Mouse (Mus musculus) left cerebral cortex, adult 9 months (tissue): ENCODE measurements at regions not wholly inside any gene's neighbourhood (a gene's known extent, or its start where the extent isn't known, plus 50 kb on each side); places are given as distances from the start of the nearest gene placed in this dataset.

ENCODE experiments used
- DNase-seq, 2 experiments: peaks; one replicate each; pipeline ENCODE4 v3.0.0; 2022; ENCODE audit warnings: low spot score in 2 of 2

- no peak for DNase-seq
Observed at GRCm38 (mm10) chr5:119563510-119564351, 106.7 kb upstream of the Tbx3 start.

DNA sequence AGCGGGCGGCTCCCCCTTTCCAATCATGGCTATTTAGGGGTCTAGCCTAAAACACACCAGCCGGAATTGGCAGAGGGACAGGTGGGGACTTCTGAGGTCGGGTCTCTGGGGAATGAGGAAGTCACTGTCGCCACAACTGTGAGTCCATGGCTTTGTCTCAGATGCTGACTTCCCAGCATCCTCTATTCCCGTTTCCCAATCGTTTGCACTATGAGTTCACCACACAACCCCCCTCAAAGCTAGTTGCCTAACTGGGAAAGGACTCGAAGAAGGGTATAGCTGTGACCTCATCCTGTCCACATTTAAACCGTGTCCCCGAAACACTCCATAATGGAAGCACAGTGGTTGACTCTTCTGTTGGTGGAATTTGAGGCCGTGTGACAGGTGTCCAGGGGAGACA lies 102.8 kb upstream of the Tbx3 start:
- DNase-seq, result no peak

DNA sequence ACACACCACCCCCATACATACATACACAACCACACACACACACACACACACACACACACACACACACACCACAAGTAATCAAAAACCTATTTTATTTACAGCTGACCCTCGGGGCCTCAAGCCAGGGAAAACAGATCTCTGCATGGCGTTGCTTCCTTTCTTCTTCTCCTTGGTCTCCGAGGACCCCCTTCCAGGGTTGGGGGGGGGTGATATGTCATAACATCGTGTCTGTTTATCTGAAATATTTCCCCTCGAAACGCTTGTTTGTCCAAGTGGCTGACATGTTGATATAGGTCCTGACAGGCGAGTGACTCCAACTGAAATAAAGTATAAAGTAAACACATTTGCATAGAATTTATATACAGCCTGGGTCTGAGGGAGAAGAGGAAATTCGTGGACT lies 100.4 kb upstream of the Tbx3 start:
- DNase-seq, result no peak

GRCm38 (mm10) chr5:119571644-119572043 lies 98.8 kb upstream of the Tbx3 start:
- no peak for DNase-seq

GRCm38 (mm10) chr5:119575124-119575523 lies 95.3 kb upstream of the Tbx3 start:
- DNase-seq, result no peak

- DNase-seq, result no peak
Observed at GRCm38 (mm10) chr5:119579288-119579687, 91.2 kb upstream of the Tbx3 start.

DNA sequence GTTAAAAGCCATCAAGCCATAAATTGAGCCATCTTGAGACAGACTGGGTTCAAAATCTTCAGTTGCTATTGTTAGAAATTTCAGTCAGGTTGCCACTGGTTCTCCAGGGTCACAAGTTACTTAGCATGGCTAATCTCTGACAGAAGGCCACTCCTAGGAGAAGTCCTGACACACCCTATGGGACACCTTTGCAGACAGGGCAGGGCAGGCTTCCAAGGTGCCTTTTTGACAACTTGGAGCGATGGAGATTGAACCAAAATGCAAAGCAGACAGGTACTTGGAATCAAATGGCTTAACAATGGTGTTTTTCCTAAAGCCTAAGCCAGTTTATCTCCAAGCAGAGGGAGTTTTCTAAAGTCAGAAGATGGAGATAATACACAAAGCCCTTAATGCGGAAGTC lies 90.7 kb upstream of the Tbx3 start:
- DNase-seq, result no peak

DNA sequence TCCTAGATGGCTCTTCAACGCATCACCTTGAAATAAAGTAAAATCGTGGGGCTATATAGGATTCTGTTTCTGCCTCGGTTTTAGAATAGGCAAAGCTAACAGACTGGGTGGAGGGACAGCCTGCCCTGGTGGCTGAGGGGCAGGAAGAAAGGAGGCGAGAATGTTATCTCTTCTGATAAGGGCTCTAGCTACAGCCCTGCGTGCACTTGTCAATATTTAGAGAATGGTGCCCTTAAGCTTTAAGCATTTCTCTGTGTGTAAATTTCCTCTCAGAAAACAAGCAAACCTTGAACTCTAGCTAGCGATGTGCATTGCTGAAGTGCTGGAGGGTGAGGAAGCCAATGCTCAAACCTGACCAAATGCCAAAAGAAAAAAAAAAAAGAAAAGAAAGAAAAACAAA lies 90.1 kb upstream of the Tbx3 start:
- DNase-seq, result no peak

- DNase-seq, result no peak
Observed at GRCm38 (mm10) chr5:119580798-119581197, 89.7 kb upstream of the Tbx3 start.

DNA sequence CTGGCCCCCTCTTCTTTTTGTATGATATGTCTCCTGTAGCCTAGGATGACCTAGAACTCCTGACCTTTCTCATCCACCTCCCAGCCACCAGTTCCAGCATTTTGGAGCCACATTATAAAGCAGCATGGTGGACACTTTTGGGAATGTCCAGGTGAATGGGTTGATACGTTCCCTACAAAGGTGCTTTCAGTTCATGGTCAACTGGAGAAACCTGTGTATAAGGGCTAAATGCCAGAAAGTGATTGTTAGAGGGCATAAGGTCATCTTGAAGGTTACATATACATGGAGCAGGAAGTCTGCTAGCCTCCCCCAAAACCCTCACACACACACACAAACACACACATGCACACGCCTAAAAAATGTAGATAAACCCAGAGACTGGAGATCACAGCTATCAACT lies 86.1 kb upstream of the Tbx3 start:
- no peak for DNase-seq

DNA sequence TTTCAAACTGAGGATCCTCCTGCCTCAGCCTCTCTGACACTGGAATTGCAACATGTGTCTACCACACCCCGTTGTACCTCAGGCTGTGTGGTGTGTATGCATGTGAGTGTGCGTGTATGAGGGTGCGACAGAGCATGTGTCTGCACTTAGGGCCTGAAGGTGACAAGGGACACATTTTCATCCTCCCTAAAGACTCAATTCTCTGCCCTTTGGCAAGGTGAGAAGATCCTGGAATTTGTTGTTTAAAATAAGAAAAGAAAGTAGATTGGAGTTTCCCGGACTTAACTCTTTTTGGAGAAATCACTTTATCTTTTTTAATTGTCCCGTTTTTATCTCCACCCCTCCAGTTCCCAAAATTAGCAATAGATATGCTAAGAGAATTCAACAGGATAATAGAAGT lies 85.6 kb upstream of the Tbx3 start:
- no peak for DNase-seq

DNA sequence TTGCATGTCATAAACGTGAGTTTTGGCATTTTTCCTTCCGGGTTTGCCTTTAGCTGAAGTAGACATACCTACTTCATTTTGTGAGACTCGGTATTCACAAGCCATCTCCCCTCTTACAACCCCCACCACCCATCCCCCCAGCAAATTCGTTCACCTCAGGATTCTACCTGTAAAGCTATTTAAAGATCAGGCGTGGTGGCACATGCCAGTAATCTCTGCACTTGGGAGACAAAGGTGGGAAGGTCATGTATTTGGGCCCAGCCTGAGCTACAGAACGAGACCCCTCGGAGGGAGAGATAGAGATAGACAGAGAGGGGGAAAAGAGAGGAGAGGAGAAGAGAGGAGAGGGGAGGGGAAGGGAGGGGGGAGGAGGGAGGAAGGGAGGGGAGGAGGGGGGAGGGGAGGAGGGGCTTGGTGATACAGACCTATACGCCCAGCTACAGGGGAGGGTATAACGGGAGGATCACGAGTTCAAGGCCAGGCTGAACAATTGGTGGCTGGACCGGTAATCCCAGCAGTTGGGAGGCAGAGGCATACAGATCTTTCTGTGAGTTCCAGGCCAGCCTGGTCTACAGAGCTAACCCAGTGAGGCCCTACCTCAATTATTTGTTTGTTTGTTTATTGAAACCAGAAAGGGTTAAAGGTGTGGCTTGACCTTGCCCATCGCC lies 83.9 kb upstream of the Tbx3 start:
- DNase-seq, result no peak

- DNase-seq, result no peak
Observed at GRCm38 (mm10) chr5:119587239-119587811, 83.1 kb upstream of the Tbx3 start.

DNA sequence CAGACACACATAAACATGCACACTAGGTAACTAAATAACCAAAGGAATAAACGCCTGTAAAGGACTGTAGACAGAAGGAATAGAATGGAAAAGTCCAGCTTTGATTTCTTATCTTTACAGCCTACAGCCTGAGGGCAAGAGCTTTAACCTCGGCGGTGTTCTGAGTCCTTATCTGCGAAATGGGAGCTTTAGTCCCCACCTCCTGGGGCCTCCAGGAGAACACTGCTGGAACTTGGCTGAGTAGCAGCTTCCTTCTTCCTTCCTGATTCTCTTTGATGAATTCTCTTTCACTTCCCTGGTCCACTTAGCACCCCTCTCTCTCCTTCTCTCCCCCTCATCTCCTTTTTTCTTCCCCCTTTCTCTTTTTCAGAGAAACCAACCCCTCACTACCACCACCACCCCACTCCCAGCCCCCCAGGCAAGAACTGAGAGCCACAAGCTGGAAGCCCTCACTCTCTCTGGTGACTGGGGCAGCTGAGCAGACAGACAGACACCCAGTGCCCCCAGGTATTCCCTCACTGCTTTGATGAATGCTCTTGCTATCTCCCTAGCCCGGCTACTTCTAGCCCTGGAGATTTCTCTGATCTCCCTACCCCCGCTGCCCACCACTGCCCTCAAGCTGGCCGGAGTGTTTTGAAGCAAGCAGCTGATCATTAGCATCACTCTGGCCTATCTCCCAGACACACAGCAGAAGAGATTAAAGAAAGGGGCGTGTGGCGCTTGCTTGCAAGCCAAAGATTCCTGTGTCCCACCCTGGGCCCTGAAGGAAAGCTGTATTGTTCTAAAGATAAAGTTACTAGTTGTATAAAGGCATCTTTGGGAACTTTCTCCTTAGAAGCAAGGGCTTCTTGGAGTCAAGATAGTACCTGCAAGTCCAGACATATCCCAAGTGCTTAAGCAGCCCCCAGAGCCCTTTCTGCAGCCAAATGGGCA lies 81.9 kb upstream of the Tbx3 start:
- no peak for DNase-seq

GRCm38 (mm10) chr5:119591271-119591670 lies 79.2 kb upstream of the Tbx3 start:
- DNase-seq, result no peak

- no peak for DNase-seq
Observed at GRCm38 (mm10) chr5:119592891-119593290, 77.6 kb upstream of the Tbx3 start.

- DNase-seq, result no peak
Observed at GRCm38 (mm10) chr5:119594541-119594940, 75.9 kb upstream of the Tbx3 start.

DNA sequence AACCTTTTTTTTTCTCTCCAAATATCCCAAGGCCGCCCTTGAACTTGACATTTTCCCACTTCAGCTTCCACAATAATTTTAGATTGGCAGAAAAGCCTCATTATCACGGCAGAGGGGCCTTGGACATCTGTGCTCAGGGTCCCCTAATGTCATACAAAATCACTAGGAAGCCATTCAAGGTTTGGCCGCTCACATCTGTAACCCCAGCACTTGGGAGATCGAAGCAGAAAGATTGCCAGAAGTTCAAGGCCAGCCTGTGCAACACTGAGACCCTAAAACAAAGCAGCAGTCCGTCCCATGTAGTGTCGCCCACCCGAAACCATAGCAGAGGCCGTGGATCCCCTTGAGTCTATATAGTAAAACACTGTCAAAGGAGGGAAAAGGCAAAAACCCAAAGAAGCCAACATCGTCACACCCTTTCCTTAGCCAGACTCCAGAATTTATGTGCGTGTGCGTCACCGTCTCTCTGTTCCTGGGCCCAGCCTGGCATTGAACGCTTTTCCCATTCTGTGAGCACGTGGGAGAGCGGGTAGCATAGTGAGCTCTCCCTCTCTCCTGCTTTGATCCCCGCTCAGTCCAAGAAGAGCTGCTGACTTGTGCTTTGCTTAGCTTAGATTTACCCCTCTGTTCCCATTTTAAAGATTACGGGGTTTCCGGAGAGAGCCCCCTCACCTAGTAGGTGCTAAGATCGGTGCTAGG lies 74.0 kb upstream of the Tbx3 start:
- DNase-seq, result no peak

GRCm38 (mm10) chr5:119596994-119597391 lies 73.5 kb upstream of the Tbx3 start:
- no peak for DNase-seq

DNA sequence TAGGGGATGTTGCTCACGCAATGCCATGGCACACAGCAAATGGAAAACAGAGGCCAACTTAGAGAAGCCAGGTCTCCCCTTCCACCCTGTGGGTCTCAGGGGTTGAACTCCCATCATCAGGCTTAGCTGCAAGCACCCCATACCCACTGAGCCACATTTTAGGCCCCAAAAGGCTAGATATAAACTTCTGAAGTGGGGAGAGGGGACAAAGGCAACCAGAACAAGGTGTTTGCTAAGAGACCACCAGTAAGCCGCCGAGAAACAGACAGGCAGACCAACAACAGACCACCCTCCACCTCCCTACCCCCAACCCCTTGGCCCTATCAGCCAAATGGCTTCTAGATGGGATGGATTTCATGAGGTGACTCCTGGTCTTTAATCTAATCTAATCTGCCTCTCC lies 72.9 kb upstream of the Tbx3 start:
- DNase-seq, result no peak

GRCm38 (mm10) chr5:119598166-119598565 lies 72.3 kb upstream of the Tbx3 start:
- no peak for DNase-seq
